18 mouse cellular contexts compared by ENCODE assay signal in genomic region chr13:113197872-113198502, GRCm38 (mm10). TPM values are rescaled to one million over a fixed set of nuclear protein-coding genes. Genes with fewer than 3 reads are reported as not detected.
A peak's percentile ranks its signal among the peaks of the same experiment; 100 is the strongest.
DNase-seq lines count a peak whose midpoint lies in the region; ATAC-seq lines count a peak whose summit lies in the region.
"Had no signal": no experiment of that assay in that cellular context is flagged by ENCODE, and none has a peak within 500 bp of the region (broad histone marks: within the 10 kb centered on the region; RNA-seq: fewer than 3 reads in every experiment).

No protein-coding gene starts in this region.

- H3K27me3 ChIP-seq in heart, embryonic 12.5 days (replicated peaks): no peaks in the 10 kb centered on the region
- H3K27me3 ChIP-seq: midbrain, embryonic 13.5 days had no signal

- no peak overlapping the region for H3K27ac ChIP-seq in heart, embryonic 12.5 days (ENCODE audit: poor library complexity, severe bottlenecking)
- H3K27ac ChIP-seq: midbrain, embryonic 13.5 days had no signal

- H3K9me3 ChIP-seq in heart, embryonic 12.5 days (replicated peaks): no peaks in the 10 kb centered on the region
- H3K9me3 ChIP-seq: midbrain, embryonic 13.5 days had no signal

- WGBS in heart, embryonic 12.5 days: 75% methylated on average over 9 of the region's 9 CpGs

- DNase-seq in heart, adult 11 months: peak; percentile 39
- DNase-seq in CD4-positive helper T cell, adult 2 months (ENCODE audit: low read depth, low spot score): peak; percentile 68
- no peak for DNase-seq in kidney, adult 18-20 months
- DNase-seq in ovary, postnatal 10 days (ENCODE audit: low spot score): no peak
- no peak for DNase-seq in layer of hippocampus, adult 11-12 months (ENCODE audit: low spot score)
- DNase-seq: forebrain, postnatal 0 days; heart, postnatal 10 days; kidney, postnatal 14 days; lung, embryonic 14.5 days; right cerebral cortex, postnatal 4 days had no signal

- H3K36me3 ChIP-seq in heart, embryonic 12.5 days: no peaks in the 10 kb centered on the region
- H3K36me3 ChIP-seq: midbrain, embryonic 13.5 days had no signal

- peaks cover 9% of the 10 kb centered on the region; the same call in 1 of the 2 replicates for H3K4me1 ChIP-seq in heart, embryonic 12.5 days (replicated peaks)
- H3K4me1 ChIP-seq: midbrain, embryonic 13.5 days had no signal

- H3K4me3 ChIP-seq in heart, embryonic 12.5 days: no peak overlapping the region
- H3K4me3 ChIP-seq: midbrain, embryonic 13.5 days had no signal

- no peak for ATAC-seq in heart, embryonic 12.5 days (ENCODE audit: insufficient number of reproducible peaks, low FRiP score)
- ATAC-seq in hematopoietic stem cell, adult 5-6 weeks (replicated peaks in 1 of 2; ENCODE audit: insufficient read depth in 1 of 2, low FRiP score in 2 of 2, low TSS enrichment in 1 of 2, low read depth in 1 of 2, poor library complexity in 2 of 2, severe bottlenecking in 2 of 2): peak; percentile 75 to 80
- 0 out of 2 replicates have a peak, but pooled peaks have one; percentile 13 for ATAC-seq in neutrophil, adult 5-6 weeks (ENCODE audit: extremely low read depth, insufficient number of reproducible peaks, low FRiP score, poor library complexity, severe bottlenecking)
- ATAC-seq: forebrain, postnatal 0 days had no signal

- H3K4me2 ChIP-seq in heart, embryonic 12.5 days: no peak overlapping the region
- H3K4me2 ChIP-seq: lung, embryonic 14.5 days; midbrain, embryonic 13.5 days had no signal

- no peak overlapping the region for H3K9ac ChIP-seq in heart, embryonic 12.5 days
- H3K9ac ChIP-seq: forebrain, postnatal 0 days; lung, embryonic 14.5 days; midbrain, embryonic 13.5 days had no signal

RNA-seq across cellular contexts. Expression of gene Esm1, which starts 11.5 kb away (rescaled TPM):
- 1.0 and 1.5 TPM in 2 replicates for polyA plus RNA-seq in heart, embryonic 12.5 days (2016; fragmentation: Nextera tagmentation; extraction: Ambion mirVana)
- 0.10 and 1.2 TPM in 2 replicates for total RNA-seq in hematopoietic stem cell, adult 5-6 weeks (2017)
- 0.23 TPM in 1 of 2 replicates, not detected in the other for total RNA-seq in neutrophil, adult 5-6 weeks (2017)

RNA-seq across cellular contexts. Expression of gene Gzmk, which starts 27.7 kb away (rescaled TPM):
- polyA plus RNA-seq in heart, embryonic 12.5 days (2016; fragmentation: Nextera tagmentation; extraction: Ambion mirVana): not detected in 2 replicates
- total RNA-seq in hematopoietic stem cell, adult 5-6 weeks (2017): not detected in 2 replicates
- total RNA-seq in neutrophil, adult 5-6 weeks (2017): 0.58 TPM in 1 of 2 replicates, not detected in the other
- total RNA-seq: adrenal gland, adult 2 months; forebrain, postnatal 0 days; gastrocnemius, postnatal 4 days; heart, postnatal 10 days had no signal
- polyA plus RNA-seq: adrenal gland, adult 2 months; forebrain, postnatal 0 days; limb, embryonic 11.5 days; lung, embryonic 14.5 days; midbrain, embryonic 13.5 days; stomach, embryonic 16.5 days had no signal

Comparison
In these comparisons a context has a peak if more than half of its experiments do, and no peak if none do; other contexts are left out.
1. DNase-seq: peak in heart, adult 11 months (single experiment) and CD4-positive helper T cell, adult 2 months (single experiment); none in kidney, adult 18-20 months (single experiment), ovary, postnatal 10 days (single experiment) and layer of hippocampus, adult 11-12 months (single experiment).